Mouse (Mus musculus): ENCODE measurements at regions not wholly inside any gene's neighbourhood (a gene's known extent, or its start where the extent isn't known, plus 50 kb on each side); places are given as distances from the start of the nearest gene placed in this dataset.

DNA sequence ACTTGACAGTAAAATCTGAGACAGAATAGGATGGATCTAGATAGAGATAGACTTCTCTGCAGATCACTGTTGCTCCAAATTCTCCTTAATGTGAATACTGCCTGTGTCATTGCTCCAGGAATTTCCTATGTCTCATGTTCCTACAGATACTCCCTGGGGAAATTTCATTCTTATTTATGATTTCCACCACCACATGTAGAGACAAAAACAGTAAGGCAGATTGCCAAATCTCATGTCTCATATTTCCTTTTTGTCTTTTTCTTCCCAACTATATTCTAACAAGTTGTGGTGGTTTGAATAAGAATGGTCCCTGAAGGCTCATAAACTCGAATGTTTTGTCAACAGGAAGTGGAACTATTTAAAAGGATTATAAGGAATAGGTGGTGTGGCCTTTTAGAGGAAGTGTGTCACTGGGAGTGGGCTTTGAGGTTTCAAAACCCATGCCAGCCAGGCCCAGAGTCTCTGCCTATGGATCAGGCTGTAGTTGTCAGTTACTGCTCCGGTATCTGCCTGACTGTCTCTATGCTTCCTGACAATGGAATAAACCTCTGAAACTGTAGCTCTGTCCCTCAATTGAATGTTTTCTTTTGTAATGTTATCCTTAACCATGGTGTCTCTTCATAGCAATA, 234.3 kb upstream of the Tet2 start:
- Histone ChIP-seq H3K36me3 (ENCODE audit: control insufficient read depth, insufficient read depth, low read length, poor library complexity, severe bottlenecking) (no peaks in the 10 kb centered on the region), H3K4me3 (ENCODE audit: insufficient read depth in 1 of 2, low read depth in 1 of 2, low read length in 2 of 2, poor library complexity in 1 of 2, severe bottlenecking in 1 of 2) (no peak overlapping the region), H3K27ac (ENCODE audit: insufficient read depth, low read depth, low read length, poor library complexity, severe bottlenecking) (no peak overlapping the region), H3K4me1 (ENCODE audit: control insufficient read depth in 2 of 2, insufficient read depth in 2 of 2, low read length in 2 of 2, poor library complexity in 1 of 2) (no peaks in the 10 kb centered on the region), H3K9me3 (ENCODE audit: control insufficient read depth, insufficient read depth, low read depth, low read length) (no peaks in the 10 kb centered on the region), H3K9ac (ENCODE audit: insufficient read depth, low read depth, low read length, poor library complexity, severe bottlenecking) (no peak overlapping the region)
- in situ Hi-C loops (cut with MboI; ENCODE audit: low sequenced_read_pairs in 2 of 2, unreplicated experiment in 2 of 2): no loop called here
- DNase-seq (ENCODE audit: low read depth, low spot score): no peak
- TF ChIP-seq HCFC1 (IDR thresholded peaks at IDR 0.05; ENCODE audit: borderline replicate concordance, insufficient read depth, low read length): no peak
- no peak for TF ChIP-seq ZC3H11A (IDR thresholded peaks at IDR 0.05; ENCODE audit: borderline replicate concordance, low read depth, low read length)
- no peak for TF ChIP-seq MAFK (IDR thresholded peaks at IDR 0.05; ENCODE audit: insufficient read depth, low read depth, low read length)
- no peak for TF ChIP-seq ZNF384 (IDR thresholded peaks at IDR 0.05; ENCODE audit: low read depth, low read length)

DNA sequence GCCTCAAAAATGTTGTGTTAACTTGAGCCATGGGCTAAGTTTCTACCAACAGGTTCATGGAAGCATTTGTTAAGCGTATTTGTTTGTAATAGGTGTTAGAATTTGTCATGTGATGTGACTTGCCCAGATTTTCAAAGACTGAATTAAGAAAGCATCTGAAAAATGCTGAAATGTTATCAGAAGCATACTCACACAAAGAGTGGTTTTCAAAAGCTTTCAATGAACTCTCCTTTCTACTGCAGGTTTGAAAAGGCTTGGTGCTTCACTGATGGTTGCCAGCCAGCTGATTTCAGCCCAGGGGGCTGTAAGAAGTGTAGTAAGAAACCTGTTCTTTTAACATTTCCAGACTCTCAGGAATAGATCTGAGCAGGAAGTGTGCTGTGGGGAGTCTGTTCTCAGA, 238.1 kb upstream of the Tet2 start:
- H3K9me3 ChIP-seq (ENCODE audit: control insufficient read depth, insufficient read depth, low read depth, low read length): no peaks in the 10 kb centered on the region
- no peak overlapping the region for H3K4me3 ChIP-seq (ENCODE audit: insufficient read depth in 1 of 2, low read depth in 1 of 2, low read length in 2 of 2, poor library complexity in 1 of 2, severe bottlenecking in 1 of 2)
- TF ChIP-seq CHD2 (IDR thresholded peaks at IDR 0.05; ENCODE audit: low read depth, low read length) (no peak), ZNF384 (IDR thresholded peaks at IDR 0.05; ENCODE audit: low read depth, low read length) (no peak), ZC3H11A (IDR thresholded peaks at IDR 0.05; ENCODE audit: borderline replicate concordance, low read depth, low read length) (no peak), MAFK (IDR thresholded peaks at IDR 0.05; ENCODE audit: insufficient read depth, low read depth, low read length) (no peak), HCFC1 (IDR thresholded peaks at IDR 0.05; ENCODE audit: borderline replicate concordance, insufficient read depth, low read length) (no peak)
- no peak overlapping the region for H3K27ac ChIP-seq (ENCODE audit: insufficient read depth, low read depth, low read length, poor library complexity, severe bottlenecking)
- H3K9ac ChIP-seq (ENCODE audit: insufficient read depth, low read depth, low read length, poor library complexity, severe bottlenecking): no peak overlapping the region
- no peaks in the 10 kb centered on the region for H3K4me1 ChIP-seq (ENCODE audit: control insufficient read depth in 2 of 2, insufficient read depth in 2 of 2, low read length in 2 of 2, poor library complexity in 1 of 2)
- in situ Hi-C loops (cut with MboI; ENCODE audit: low sequenced_read_pairs in 2 of 2, unreplicated experiment in 2 of 2): no loop called here
- H3K36me3 ChIP-seq (ENCODE audit: control insufficient read depth, insufficient read depth, low read length, poor library complexity, severe bottlenecking): no peaks in the 10 kb centered on the region
- no peak for DNase-seq (ENCODE audit: low read depth, low spot score)

DNA sequence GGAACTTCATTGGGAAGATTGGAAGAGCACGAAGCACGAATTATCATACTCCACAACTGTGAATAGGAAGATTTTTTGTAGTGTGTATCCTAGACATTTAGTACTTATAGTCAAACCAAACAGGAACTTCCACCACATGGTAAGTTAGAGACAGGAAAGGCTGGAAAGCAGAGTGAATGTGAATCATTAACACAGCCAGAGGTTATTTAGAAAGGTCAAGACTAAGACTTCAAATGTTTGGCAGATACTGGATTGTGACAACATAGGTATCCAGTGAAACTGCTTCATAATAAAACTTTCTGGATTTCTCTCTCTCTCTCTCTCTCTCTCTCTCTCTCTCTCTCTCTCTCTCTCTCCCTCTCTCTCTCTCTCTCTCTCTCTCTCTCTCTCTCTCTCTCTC, 246.4 kb upstream of the Tet2 start:
- TF ChIP-seq HCFC1 (IDR thresholded peaks at IDR 0.05; ENCODE audit: borderline replicate concordance, insufficient read depth, low read length) (no peak), MAFK (IDR thresholded peaks at IDR 0.05; ENCODE audit: insufficient read depth, low read depth, low read length) (no peak), CHD2 (IDR thresholded peaks at IDR 0.05; ENCODE audit: low read depth, low read length) (no peak), ZC3H11A (IDR thresholded peaks at IDR 0.05; ENCODE audit: borderline replicate concordance, low read depth, low read length) (no peak), ZNF384 (IDR thresholded peaks at IDR 0.05; ENCODE audit: low read depth, low read length) (no peak)
- Histone ChIP-seq H3K9ac (ENCODE audit: insufficient read depth, low read depth, low read length, poor library complexity, severe bottlenecking) (no peak overlapping the region), H3K27ac (ENCODE audit: insufficient read depth, low read depth, low read length, poor library complexity, severe bottlenecking) (no peak overlapping the region), H3K4me1 (ENCODE audit: control insufficient read depth in 2 of 2, insufficient read depth in 2 of 2, low read length in 2 of 2, poor library complexity in 1 of 2) (no peaks in the 10 kb centered on the region), H3K36me3 (ENCODE audit: control insufficient read depth, insufficient read depth, low read length, poor library complexity, severe bottlenecking) (no peaks in the 10 kb centered on the region), H3K4me3 (ENCODE audit: insufficient read depth in 1 of 2, low read depth in 1 of 2, low read length in 2 of 2, poor library complexity in 1 of 2, severe bottlenecking in 1 of 2) (no peak overlapping the region), H3K9me3 (ENCODE audit: control insufficient read depth, insufficient read depth, low read depth, low read length) (no peaks in the 10 kb centered on the region)
- DNase-seq (ENCODE audit: low read depth, low spot score): no peak
- in situ Hi-C loops (cut with MboI; ENCODE audit: low sequenced_read_pairs in 2 of 2, unreplicated experiment in 2 of 2): no loop called here

DNA sequence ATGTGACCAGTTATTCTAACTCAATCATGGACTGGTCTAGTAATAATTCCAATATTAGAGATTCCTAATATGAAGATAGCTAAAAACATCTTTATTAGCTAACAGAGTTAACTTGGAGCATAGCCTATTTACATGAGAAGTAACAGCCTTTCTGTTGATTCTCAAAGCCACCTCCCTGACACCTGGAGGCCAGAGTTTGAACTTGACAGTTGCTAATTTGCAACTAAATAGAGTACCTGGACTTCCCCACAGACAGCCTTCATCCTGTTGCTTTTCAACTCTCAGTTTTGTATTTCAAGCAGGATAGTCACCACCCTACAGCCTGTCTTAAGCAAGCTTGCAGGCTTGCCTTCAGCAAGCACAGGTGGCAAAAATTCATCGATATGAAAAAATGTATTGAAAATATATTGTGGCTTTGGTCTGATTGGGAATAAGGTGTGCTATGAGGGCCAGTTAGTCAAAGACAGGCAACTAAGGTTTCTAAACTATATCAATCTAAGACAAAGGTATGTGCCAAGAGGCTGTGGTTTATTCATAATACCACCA, 264.1 kb upstream of the Tet2 start:
- TF ChIP-seq ZNF384 (IDR thresholded peaks at IDR 0.05; ENCODE audit: low read depth, low read length) (no peak), CHD2 (IDR thresholded peaks at IDR 0.05; ENCODE audit: low read depth, low read length) (no peak)
- in situ Hi-C loops (cut with MboI; ENCODE audit: low sequenced_read_pairs in 2 of 2, unreplicated experiment in 2 of 2): no loop called here
- DNase-seq (ENCODE audit: low read depth, low spot score): peak; percentile 34

More for the DNA sequence above, 264.1 kb upstream of the Tet2 start:
- H3K9ac ChIP-seq (ENCODE audit: insufficient read depth, low read depth, low read length, poor library complexity, severe bottlenecking): no peak overlapping the region
- H3K4me1 ChIP-seq (ENCODE audit: control insufficient read depth in 2 of 2, insufficient read depth in 2 of 2, low read length in 2 of 2, poor library complexity in 1 of 2): peaks cover 0 to 2% of the 10 kb centered on the region in 2 experiments; a peak in 1 of 4 replicates
- H3K4me3 ChIP-seq (ENCODE audit: insufficient read depth in 1 of 2, low read depth in 1 of 2, low read length in 2 of 2, poor library complexity in 1 of 2, severe bottlenecking in 1 of 2): no peak overlapping the region
- no peaks in the 10 kb centered on the region for H3K36me3 ChIP-seq (ENCODE audit: control insufficient read depth, insufficient read depth, low read length, poor library complexity, severe bottlenecking)
- H3K27ac ChIP-seq (ENCODE audit: insufficient read depth, low read depth, low read length, poor library complexity, severe bottlenecking): no peak overlapping the region
- H3K9me3 ChIP-seq (ENCODE audit: control insufficient read depth, insufficient read depth, low read depth, low read length): no peaks in the 10 kb centered on the region

Measured in ES-E14 (cell line).